Mouse (Mus musculus) intestine, embryonic 16.5 days (tissue): Measurements from ENCODE around the gene Cttnbp2. TPM values are rescaled to one million over a fixed set of nuclear protein-coding genes. Genes with fewer than 3 reads are reported as not detected.

ENCODE experiments used
- microRNA-seq: library from miRNA; unstranded; fragments of <30 nt; microRNA quantifications from one replicate; pipeline ENCODE4, GENCODE M21; 2016
- polyA plus RNA-seq: library from polyadenylated mRNA; unstranded; fragments of >200 nt; fragmentation: Nextera tagmentation; extraction: Ambion mirVana; gene quantifications from 2 replicates; pipeline ENCODE4 v1.2.1, GENCODE M21; 2015

The Cttnbp2 gene
- polyA plus RNA-seq, 1 experiment from 2014 or later: 9.7 TPM

Small RNA genes within 50 kb of the gene (microRNA-seq; reads per million reads assigned to microRNA genes)
- not detected for gene Gm26233
